Mouse (Mus musculus): ENCODE measurements around the gene Bhmt. TPM values are rescaled to one million over a fixed set of nuclear protein-coding genes. Genes with fewer than 3 reads are reported as not detected.

The Bhmt gene
- 0.07 TPM in 1 of 2 replicates, not detected in the other for polyA plus RNA-seq (2012; rRNA removed)

DNA sequence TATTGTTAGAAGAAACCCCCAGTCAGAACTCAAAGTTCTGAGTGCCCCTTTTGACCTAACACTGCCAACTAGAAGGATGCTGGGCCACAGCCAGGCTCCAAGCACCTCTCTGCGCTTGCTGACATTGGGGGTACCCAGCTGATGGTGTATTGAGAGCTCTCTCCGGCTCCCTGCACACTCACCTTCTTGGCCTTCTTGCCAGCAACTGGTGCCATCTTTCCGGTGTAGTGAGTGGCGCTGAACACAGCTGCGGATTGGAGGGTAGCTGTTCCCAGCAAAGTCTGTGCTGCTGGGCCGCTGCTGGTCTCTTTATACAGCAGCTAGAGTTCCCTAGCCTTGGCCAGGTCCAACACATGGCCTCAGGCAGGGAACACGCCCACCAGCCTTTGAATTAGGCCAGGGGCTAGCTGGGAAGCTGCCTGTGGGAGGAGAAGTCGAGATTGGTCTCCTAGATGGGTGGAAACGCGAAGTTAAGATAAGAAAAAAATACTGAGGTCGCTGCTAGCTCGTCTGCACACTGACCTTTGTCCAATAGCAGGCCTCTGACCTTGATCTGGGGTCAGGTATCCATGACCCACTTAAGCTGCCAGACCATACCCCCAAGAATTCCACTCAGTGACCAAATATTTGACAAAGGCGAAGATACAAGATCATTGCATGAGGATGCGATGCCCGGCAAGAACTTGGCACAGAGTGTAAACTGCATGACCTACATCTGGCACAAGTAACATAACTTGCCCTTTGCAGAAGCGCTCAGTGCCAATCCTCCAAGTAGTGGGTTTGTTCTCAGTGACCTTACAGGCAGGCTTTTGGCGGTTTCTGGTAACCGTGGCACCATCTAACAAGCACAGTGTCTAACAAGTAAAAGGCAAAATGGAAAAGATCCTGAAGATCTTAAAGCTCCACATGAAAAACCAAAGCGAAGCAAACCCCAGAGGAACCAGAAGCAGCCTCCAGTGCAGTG lies at the start of gene Bhmt:
Bhmt (minus strand) TSS at position 680 of the 964 bp plus-strand sequence.
- no peaks in the 10 kb centered on the region for H3K36me3 ChIP-seq (ENCODE audit: control insufficient read depth, insufficient read depth, low read length)
- TF ChIP-seq POLR2A (IDR thresholded peaks at IDR 0.05; ENCODE audit: low read depth, low read length) (no peak), CTCF (IDR thresholded peaks at IDR 0.05; ENCODE audit: extremely low read depth, insufficient read depth, insufficient read length, insufficient replicate concordance) (no peak)
- no peaks in the 10 kb centered on the region for H3K27me3 ChIP-seq (ENCODE audit: control insufficient read depth, insufficient read depth, low read length)
- H3K4me3 ChIP-seq (ENCODE audit: extremely low read depth, insufficient read depth, insufficient read length) = no peak within 1 kb of the TSS
- no peaks in the 10 kb centered on the region for H3K4me1 ChIP-seq (ENCODE audit: control insufficient read depth, insufficient read depth, insufficient read length)
- DNase-seq (ENCODE audit: low read depth in 1 of 2, low spot score in 2 of 2) = no peak
- H3K27ac ChIP-seq (ENCODE audit: insufficient read depth, low read length) = no peak within 1 kb of the TSS
- whole genome bisulfite sequencing = 84% methylated on average over 19 of the region's 19 CpGs

DNA sequence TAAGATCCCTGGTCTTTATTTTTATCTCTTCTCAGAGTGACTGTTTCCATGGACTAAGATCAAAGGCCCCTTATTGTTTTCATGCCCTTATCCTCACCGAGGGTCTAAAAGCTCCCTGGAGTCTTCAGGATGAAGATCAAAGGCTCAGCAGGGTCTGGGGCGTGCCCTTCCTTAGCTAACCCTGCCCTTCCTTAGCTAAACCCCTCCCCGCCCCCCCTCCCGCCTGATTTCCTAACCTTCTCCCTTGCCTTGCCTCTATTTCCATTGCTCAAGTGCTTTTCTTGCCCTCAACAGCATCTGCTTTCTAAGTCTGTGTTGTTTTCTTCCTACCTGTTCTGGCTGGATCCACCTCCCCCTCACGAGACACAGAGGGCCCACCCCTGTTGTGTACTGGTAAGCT lies 49.6 kb upstream of the Bhmt start:
- no peaks in the 10 kb centered on the region for H3K27me3 ChIP-seq (ENCODE audit: control insufficient read depth, insufficient read depth, low read length)
- no peaks in the 10 kb centered on the region for H3K4me1 ChIP-seq (ENCODE audit: control insufficient read depth, insufficient read depth, insufficient read length)
- no peak overlapping the region for H3K4me3 ChIP-seq (ENCODE audit: extremely low read depth, insufficient read depth, insufficient read length)
- H3K36me3 ChIP-seq (ENCODE audit: control insufficient read depth, insufficient read depth, low read length) = no peaks in the 10 kb centered on the region
- DNase-seq (ENCODE audit: low read depth in 1 of 2, low spot score in 2 of 2) = no peak
- no peak overlapping the region for H3K27ac ChIP-seq (ENCODE audit: insufficient read depth, low read length)
- no peak for TF ChIP-seq CTCF (IDR thresholded peaks at IDR 0.05; ENCODE audit: extremely low read depth, insufficient read depth, insufficient read length, insufficient replicate concordance)
- TF ChIP-seq POLR2A (IDR thresholded peaks at IDR 0.05; ENCODE audit: low read depth, low read length) = no peak
- WGBS = 74% methylated on average over 5 of the region's 5 CpGs

DNA sequence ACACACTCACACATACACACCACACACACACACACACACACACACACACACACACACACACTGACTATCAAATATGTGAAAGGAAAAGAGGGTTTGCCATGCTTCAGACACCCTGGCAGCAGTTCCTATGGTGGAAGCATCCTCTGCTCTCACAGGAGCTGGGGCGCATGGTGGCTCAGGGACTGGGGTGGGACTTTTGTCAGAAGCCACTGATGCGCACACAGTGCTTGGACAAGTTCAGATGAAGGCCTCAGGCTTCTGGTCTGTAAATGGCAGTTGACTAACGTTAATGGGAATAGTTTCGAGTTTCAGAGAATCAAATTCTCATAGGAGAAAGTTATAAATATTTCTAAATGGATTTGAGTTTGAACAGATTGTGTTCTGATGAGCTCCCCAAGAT lies 47.5 kb upstream of the Bhmt start:
- Histone ChIP-seq H3K27me3 (ENCODE audit: control insufficient read depth, insufficient read depth, low read length) (no peaks in the 10 kb centered on the region), H3K4me3 (ENCODE audit: extremely low read depth, insufficient read depth, insufficient read length) (no peak overlapping the region), H3K4me1 (ENCODE audit: control insufficient read depth, insufficient read depth, insufficient read length) (no peaks in the 10 kb centered on the region), H3K27ac (ENCODE audit: insufficient read depth, low read length) (no peak overlapping the region), H3K36me3 (ENCODE audit: control insufficient read depth, insufficient read depth, low read length) (no peaks in the 10 kb centered on the region)
- WGBS = 92% methylated on average over 4 of the region's 4 CpGs
- no peak for TF ChIP-seq POLR2A (IDR thresholded peaks at IDR 0.05; ENCODE audit: low read depth, low read length)
- no peak for TF ChIP-seq CTCF (IDR thresholded peaks at IDR 0.05; ENCODE audit: extremely low read depth, insufficient read depth, insufficient read length, insufficient replicate concordance)
- DNase-seq (ENCODE audit: low read depth in 1 of 2, low spot score in 2 of 2) = no peak

DNA sequence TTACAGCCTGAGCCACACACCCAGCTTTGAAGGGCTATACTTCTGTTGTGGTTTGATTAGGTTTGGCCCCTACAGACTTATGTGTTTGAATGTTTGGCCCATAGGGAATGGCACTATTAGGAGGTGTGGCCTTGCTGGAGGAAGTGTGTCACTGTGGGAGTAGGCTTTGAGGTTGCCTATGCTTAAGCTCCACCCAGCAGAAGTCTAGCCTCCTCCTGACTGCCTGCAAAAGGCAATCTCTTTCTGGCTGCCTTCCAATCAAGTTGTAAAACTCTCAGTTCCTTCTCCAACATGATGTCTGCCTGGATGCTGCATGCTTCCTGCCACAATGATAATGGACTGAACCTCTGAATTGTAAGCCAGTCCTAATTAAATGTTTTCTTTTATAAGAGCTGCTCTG lies 45.6 kb upstream of the Bhmt start:
- Histone ChIP-seq H3K27ac (ENCODE audit: insufficient read depth, low read length) (no peak overlapping the region), H3K36me3 (ENCODE audit: control insufficient read depth, insufficient read depth, low read length) (no peaks in the 10 kb centered on the region), H3K4me3 (ENCODE audit: extremely low read depth, insufficient read depth, insufficient read length) (no peak overlapping the region), H3K4me1 (ENCODE audit: control insufficient read depth, insufficient read depth, insufficient read length) (no peaks in the 10 kb centered on the region), H3K27me3 (ENCODE audit: control insufficient read depth, insufficient read depth, low read length) (no peaks in the 10 kb centered on the region)
- DNase-seq (ENCODE audit: low read depth in 1 of 2, low spot score in 2 of 2) = no peak
- TF ChIP-seq CTCF (IDR thresholded peaks at IDR 0.05; ENCODE audit: extremely low read depth, insufficient read depth, insufficient read length, insufficient replicate concordance) (no peak), POLR2A (IDR thresholded peaks at IDR 0.05; ENCODE audit: low read depth, low read length) (no peak)

DNA sequence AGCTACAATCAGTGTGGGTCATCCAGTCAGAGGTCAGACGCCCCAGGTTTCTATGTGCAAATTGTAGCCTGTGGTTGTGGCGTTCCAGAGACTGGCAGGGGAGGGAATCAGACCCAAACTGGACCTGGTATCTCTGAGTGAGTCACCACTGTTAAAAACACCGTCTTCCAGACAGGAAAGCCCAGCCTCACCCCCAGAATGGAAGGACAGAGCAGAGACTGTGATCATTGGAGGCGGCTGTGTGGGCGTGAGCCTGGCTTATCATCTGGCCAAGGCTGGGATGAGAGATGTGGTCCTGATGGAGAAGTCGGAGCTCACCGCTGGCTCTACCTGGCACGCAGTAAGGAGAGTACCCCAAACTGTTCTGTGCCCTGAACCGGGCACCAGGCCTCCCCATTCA lies 39.1 kb upstream of the Bhmt start:
- Histone ChIP-seq H3K27me3 (ENCODE audit: control insufficient read depth, insufficient read depth, low read length) (no peaks in the 10 kb centered on the region), H3K4me3 (ENCODE audit: extremely low read depth, insufficient read depth, insufficient read length) (no peak overlapping the region), H3K4me1 (ENCODE audit: control insufficient read depth, insufficient read depth, insufficient read length) (no peaks in the 10 kb centered on the region), H3K36me3 (ENCODE audit: control insufficient read depth, insufficient read depth, low read length) (no peaks in the 10 kb centered on the region), H3K27ac (ENCODE audit: insufficient read depth, low read length) (no peak overlapping the region)
- DNase-seq (ENCODE audit: low read depth in 1 of 2, low spot score in 2 of 2) = no peak
- TF ChIP-seq CTCF (IDR thresholded peaks at IDR 0.05; ENCODE audit: extremely low read depth, insufficient read depth, insufficient read length, insufficient replicate concordance) = no peak
- no peak for TF ChIP-seq POLR2A (IDR thresholded peaks at IDR 0.05; ENCODE audit: low read depth, low read length)
- WGBS = 79% methylated on average over 9 of the region's 9 CpGs

DNA sequence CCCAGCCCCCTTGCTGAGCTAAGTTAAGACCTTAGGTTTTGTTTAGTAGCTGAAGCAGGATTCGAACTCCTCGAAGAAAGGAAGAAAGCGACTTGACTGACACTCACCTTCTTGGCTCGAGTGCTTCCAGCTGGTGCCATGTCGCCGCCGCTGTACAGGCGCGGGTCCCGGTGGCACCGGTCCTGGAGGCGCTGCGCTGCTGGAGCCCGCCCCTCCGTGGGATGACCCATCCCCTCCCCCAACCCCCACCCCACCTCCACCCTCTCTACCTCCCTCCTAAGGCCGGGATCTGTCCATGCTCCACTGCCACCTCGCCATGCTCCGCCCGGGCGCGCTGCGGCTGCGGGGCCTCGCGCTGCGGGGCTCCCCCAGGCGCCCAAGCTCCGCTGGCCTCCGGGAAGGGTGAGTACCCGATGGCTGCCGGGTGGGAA lies 36.4 kb upstream of the Bhmt start, which contains the start of the genes Bhmt2 and Dmgdh:
Bhmt2 (minus strand) TSS at position 172 of the 431 bp plus-strand sequence.
Dmgdh (plus strand) TSS at position 303 of the 431 bp plus-strand sequence.
- H3K4me3 ChIP-seq (ENCODE audit: extremely low read depth, insufficient read depth, insufficient read length) = no peak within 1 kb of the TSS
- DNase-seq (ENCODE audit: low read depth in 1 of 2, low spot score in 2 of 2) = no peak
- no peak for TF ChIP-seq CTCF (IDR thresholded peaks at IDR 0.05; ENCODE audit: extremely low read depth, insufficient read depth, insufficient read length, insufficient replicate concordance)
- TF ChIP-seq POLR2A (IDR thresholded peaks at IDR 0.05; ENCODE audit: low read depth, low read length) = no peak
- H3K27me3 ChIP-seq (ENCODE audit: control insufficient read depth, insufficient read depth, low read length) = no peaks in the 10 kb centered on the region
- WGBS = 28% methylated on average over 31 of the region's 31 CpGs
- no peak within 1 kb of the TSS for H3K27ac ChIP-seq (ENCODE audit: insufficient read depth, low read length)
- no peaks in the 10 kb centered on the region for H3K36me3 ChIP-seq (ENCODE audit: control insufficient read depth, insufficient read depth, low read length)
- no peaks in the 10 kb centered on the region for H3K4me1 ChIP-seq (ENCODE audit: control insufficient read depth, insufficient read depth, insufficient read length)

DNA sequence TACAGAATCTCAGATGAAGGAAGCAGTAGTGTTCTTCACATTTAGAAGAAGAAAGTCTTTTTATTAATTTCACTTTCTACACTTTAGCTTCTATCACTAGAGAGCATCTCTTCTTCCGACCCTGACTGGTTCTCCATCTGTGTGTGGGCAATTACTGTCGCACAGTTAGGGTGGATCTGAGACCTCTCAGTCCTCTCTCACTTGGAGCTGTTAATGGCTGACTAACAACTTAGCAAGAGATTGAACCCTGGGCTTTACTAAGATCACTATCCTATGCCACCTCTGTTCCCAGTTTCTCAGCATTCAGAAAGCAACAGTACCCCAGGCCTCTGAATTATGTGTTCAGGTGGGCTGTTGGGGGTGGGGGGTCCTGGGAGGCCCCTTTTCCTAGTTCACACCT lies 35.5 kb upstream of the Bhmt start:
- Histone ChIP-seq H3K36me3 (ENCODE audit: control insufficient read depth, insufficient read depth, low read length) (no peaks in the 10 kb centered on the region), H3K4me3 (ENCODE audit: extremely low read depth, insufficient read depth, insufficient read length) (no peak overlapping the region), H3K27ac (ENCODE audit: insufficient read depth, low read length) (no peak overlapping the region), H3K27me3 (ENCODE audit: control insufficient read depth, insufficient read depth, low read length) (no peaks in the 10 kb centered on the region), H3K4me1 (ENCODE audit: control insufficient read depth, insufficient read depth, insufficient read length) (no peaks in the 10 kb centered on the region)
- 84% methylated on average over 2 of the region's 2 CpGs for WGBS
- TF ChIP-seq CTCF (IDR thresholded peaks at IDR 0.05; ENCODE audit: extremely low read depth, insufficient read depth, insufficient read length, insufficient replicate concordance) (no peak), POLR2A (IDR thresholded peaks at IDR 0.05; ENCODE audit: low read depth, low read length) (no peak)
- DNase-seq (ENCODE audit: low read depth in 1 of 2, low spot score in 2 of 2) = no peak
